Mouse (Mus musculus) macrophage (primary cell): ENCODE data around the gene Dohh. TPM values are rescaled to one million over a fixed set of nuclear protein-coding genes. Genes with fewer than 3 reads are reported as not detected.

ENCODE experiments used
- polyA plus RNA-seq: library from polyadenylated mRNA; stranded (reverse); fragments of 250-400 nt; gene quantifications from 3 replicates; pipeline ENCODE4 v1.2.4, GENCODE M21; 2018; ENCODE audit warnings: inconsistent platforms

Gene Dohh
- polyA plus RNA-seq, 1 experiment from 2014 or later: 21.0 TPM

Other genes with a start within 250 kb of the Dohh start
- gene Zbtb7a, start 249.2 kb upstream of the Dohh start, polyA plus RNA-seq: 48.1 to 55.4 TPM (median 52.8 TPM) in 3 replicates
- 19.6 to 22.5 TPM (median 21.5 TPM) in 3 replicates for gene Pias4, start 216.5 kb upstream of the Dohh start, polyA plus RNA-seq
- 749 to 1,081 TPM (median 1,012 TPM) in 3 replicates for gene Eef2, start 207.8 kb upstream of the Dohh start, polyA plus RNA-seq
- 41.2 to 57.0 TPM (median 43.5 TPM) in 3 replicates for gene Dapk3, start 201.4 kb upstream of the Dohh start, polyA plus RNA-seq
- gene 4930442H23Rik, start 200.6 kb upstream of the Dohh start, polyA plus RNA-seq: not detected in 3 replicates
- not detected in 3 replicates for gene Nmrk2, start 182.4 kb upstream of the Dohh start, polyA plus RNA-seq
- not detected in 3 replicates for gene Atcay, start 153.6 kb upstream of the Dohh start, polyA plus RNA-seq
- 0.26 to 0.61 TPM (median 0.53 TPM) in 3 replicates for gene Zfr2, start 151.3 kb upstream of the Dohh start, polyA plus RNA-seq
- 5.3 to 5.7 TPM (median 5.5 TPM) in 3 replicates for gene Matk, start 131.5 kb upstream of the Dohh start, polyA plus RNA-seq
- gene Mrpl54, start 117.5 kb upstream of the Dohh start, polyA plus RNA-seq: 39.4 to 78.9 TPM (median 55.8 TPM) in 3 replicates
- gene Apba3, start 117.5 kb upstream of the Dohh start, polyA plus RNA-seq: 9.8 to 31.4 TPM (median 19.8 TPM) in 3 replicates
- gene Tjp3, start 92.8 kb upstream of the Dohh start, polyA plus RNA-seq: 1.7 to 4.2 TPM (median 3.3 TPM) in 3 replicates
- gene Pip5k1c, start 91.5 kb upstream of the Dohh start, polyA plus RNA-seq: 63.2 to 85.8 TPM (median 77.1 TPM) in 3 replicates
- 14.4 to 21.3 TPM (median 15.1 TPM) in 3 replicates for gene Cactin, start 63.3 kb upstream of the Dohh start, polyA plus RNA-seq
- gene Tbxa2r, start 55.7 kb upstream of the Dohh start, polyA plus RNA-seq: not detected in 3 replicates
- gene Gipc3, start 41.2 kb upstream of the Dohh start, polyA plus RNA-seq: 0.07 TPM in 1 of 3 replicates, not detected in the others
- gene Hmg20b, start 33.9 kb upstream of the Dohh start, polyA plus RNA-seq: 33.1 to 54.6 TPM (median 42.5 TPM) in 3 replicates
- gene Mfsd12, start 26.9 kb upstream of the Dohh start, polyA plus RNA-seq: 129 to 266 TPM (median 167 TPM) in 3 replicates
- gene 4930404N11Rik, start 18.6 kb upstream of the Dohh start, polyA plus RNA-seq: 1.5 to 9.8 TPM (median 2.5 TPM) in 3 replicates
- 12.9 to 17.0 TPM (median 15.3 TPM) in 3 replicates for gene Fzr1, start 5.9 kb upstream of the Dohh start, polyA plus RNA-seq
- 0.07 to 1.0 TPM (median 0.46 TPM) in 3 replicates for gene Gm48551, start within 50 bp of the Dohh start, polyA plus RNA-seq
- 0.57 TPM in 1 of 3 replicates, not detected in the others for gene Gm48552, start 4.6 kb downstream of the Dohh start, polyA plus RNA-seq
- gene Smim24, start 8.6 kb downstream of the Dohh start, polyA plus RNA-seq: 9.6 to 21.8 TPM (median 14.6 TPM) in 3 replicates
- 33.6 to 60.6 TPM (median 57.7 TPM) in 3 replicates for gene Nfic, start 71.2 kb downstream of the Dohh start, polyA plus RNA-seq
- 0.04 TPM in 1 of 3 replicates, not detected in the others for gene Celf5, start 98.3 kb downstream of the Dohh start, polyA plus RNA-seq
- 54.5 to 93.3 TPM (median 77.1 TPM) in 3 replicates for gene Ncln, start 112.0 kb downstream of the Dohh start, polyA plus RNA-seq
- gene S1pr4, start 115.7 kb downstream of the Dohh start, polyA plus RNA-seq: 0.14 to 0.26 TPM (median 0.14 TPM) in 3 replicates
- 4.6 to 16.6 TPM (median 10.2 TPM) in 3 replicates for gene Gna15, start 139.8 kb downstream of the Dohh start, polyA plus RNA-seq
- gene Gna11, start 160.8 kb downstream of the Dohh start, polyA plus RNA-seq: 3.5 to 6.3 TPM (median 6.2 TPM) in 3 replicates
- 301 to 334 TPM (median 303 TPM) in 3 replicates for gene Aes, start 175.1 kb downstream of the Dohh start, polyA plus RNA-seq
- 1.3 to 3.9 TPM (median 3.6 TPM) in 3 replicates for gene Tle2, start 190.1 kb downstream of the Dohh start, polyA plus RNA-seq
- 9.8 to 17.4 TPM (median 16.7 TPM) in 3 replicates for gene Tle6, start 216.6 kb downstream of the Dohh start, polyA plus RNA-seq
- 0.30 to 0.55 TPM (median 0.40 TPM) in 3 replicates for gene BC025920, start 221.8 kb downstream of the Dohh start, polyA plus RNA-seq
- 7.3 to 9.1 TPM (median 8.1 TPM) in 3 replicates for gene Sirt6, start 243.4 kb downstream of the Dohh start, polyA plus RNA-seq
- 10.3 to 12.0 TPM (median 11.5 TPM) in 3 replicates for gene Ankrd24, start 244.1 kb downstream of the Dohh start, polyA plus RNA-seq